Mouse (Mus musculus) heart, embryonic 13.5 days (tissue): Measurements from ENCODE around the gene Aar2. TPM values are rescaled to one million over a fixed set of nuclear protein-coding genes. Genes with fewer than 3 reads are reported as not detected.

ENCODE experiments used
- ATAC-seq: fragments of 200-750 bp; cut with Nextera tagmentation; 2 replicates; pipeline ENCODE4 v1.8.0; 2017; ENCODE audit warnings: moderate TSS enrichment; ENCODE audit not compliant: insufficient number of reproducible peaks, low FRiP score, low TSS enrichment; ENCODE audit errors: extremely low read depth
- H3K27ac ChIP-seq: fragments of 300-500 bp; sonication (generic); replicated peaks from 2 replicates; pipeline ENCODE4 v1.5.1; 2015; ENCODE audit warnings: moderate library complexity, mild to moderate bottlenecking, inconsistent platforms
- H3K27me3 ChIP-seq: fragments of 300-500 bp; sonication (generic); replicated peaks from 2 replicates; pipeline ENCODE4 v1.6.1; 2015; ENCODE audit warnings: mild to moderate bottlenecking, inconsistent platforms
- H3K36me3 ChIP-seq: fragments of 300-500 bp; sonication (generic); 2 replicates; pipeline ENCODE4 v1.6.1; 2015; ENCODE audit warnings: mild to moderate bottlenecking, inconsistent platforms
- H3K4me1 ChIP-seq: fragments of 300-500 bp; sonication (generic); 2 replicates; pipeline ENCODE4 v1.6.1; 2015; ENCODE audit warnings: inconsistent platforms
- H3K4me2 ChIP-seq: fragments of 300-500 bp; sonication (generic); 2 replicates; pipeline ENCODE4 v1.6.1; 2015; ENCODE audit warnings: inconsistent platforms, mild to moderate bottlenecking, moderate library complexity
- H3K4me3 ChIP-seq: fragments of 300-500 bp; sonication (generic); 2 replicates; pipeline ENCODE4 v1.5.1; 2015; ENCODE audit warnings: moderate library complexity, mild to moderate bottlenecking, inconsistent platforms
- H3K9ac ChIP-seq: fragments of 300-500 bp; sonication (generic); 2 replicates; pipeline ENCODE4 v1.6.1; 2015; ENCODE audit warnings: inconsistent platforms, mild to moderate bottlenecking, moderate library complexity
- H3K9me3 ChIP-seq: fragments of 300-500 bp; sonication (generic); 2 replicates; pipeline ENCODE4 v1.6.1; 2016; ENCODE audit warnings: inconsistent platforms
- WGBS: fragments of 180-500 bp; shearing (Covaris S2); methylation state at CpG from one replicate; pipeline ENCODE4 v1.1.7; 2015; ENCODE audit warnings: mixed read lengths; 5-methylcytosine and 5-hydroxymethylcytosine counted together
- polyA plus RNA-seq: library from polyadenylated mRNA; unstranded; fragments of >200 nt; fragmentation: Nextera tagmentation; extraction: Ambion mirVana; gene quantifications from 2 replicates; pipeline ENCODE4 v1.2.1, GENCODE M21; 2015

The Aar2 gene
- polyA plus RNA-seq, 1 experiment from 2014 or later: 22.4 TPM

- H3K9ac ChIP-seq: no peak overlapping the region
- WGBS: 37% methylated on average over 3 of the region's 3 CpGs
- ATAC-seq: no peak
Observed at GRCm38 (mm10) chr2:156524078-156524477, 23.3 kb upstream of the Aar2 start.

GRCm38 (mm10) chr2:156529726-156530125 is 17.7 kb upstream of the Aar2 start:
- WGBS: 57% methylated on average over 2 of the region's 2 CpGs
- Histone ChIP-seq H3K4me3 (no peak overlapping the region), H3K9ac (no peak overlapping the region), H3K9me3 (no peaks in the 10 kb centered on the region), H3K4me2 (no peak overlapping the region), H3K4me1 (no peaks in the 10 kb centered on the region), H3K27ac (no peak overlapping the region), H3K36me3 (peaks cover 3% of the 10 kb centered on the region; the same call in 1 of the 2 replicates), H3K27me3 (peaks cover 8% of the 10 kb centered on the region; the same call in 1 of the 2 replicates)
- no peak for ATAC-seq

More at GRCm38 (mm10) chr2:156524078-156524477, 23.3 kb upstream of the Aar2 start:
- peaks cover 8% of the 10 kb centered on the region; the same call in 1 of the 2 replicates for H3K27me3 ChIP-seq
- no peak overlapping the region for H3K27ac ChIP-seq
- no peak overlapping the region for H3K4me2 ChIP-seq
- no peaks in the 10 kb centered on the region for H3K4me1 ChIP-seq
- H3K4me3 ChIP-seq: no peak overlapping the region
- H3K9me3 ChIP-seq: no peaks in the 10 kb centered on the region
- peaks cover 20% of the 10 kb centered on the region for H3K36me3 ChIP-seq

- Histone ChIP-seq H3K4me2 (no peak overlapping the region), H3K36me3 (peaks cover 5% of the 10 kb centered on the region; the same call in 1 of the 2 replicates), H3K4me1 (no peaks in the 10 kb centered on the region), H3K9me3 (no peaks in the 10 kb centered on the region), H3K9ac (no peak overlapping the region), H3K27ac (no peak overlapping the region), H3K4me3 (no peak overlapping the region), H3K27me3 (no peaks in the 10 kb centered on the region; the same call in 1 of the 2 replicates)
- no peak for ATAC-seq
- WGBS: 62% methylated on average over 2 of the region's 2 CpGs
Observed at GRCm38 (mm10) chr2:156533160-156533559, 14.2 kb upstream of the Aar2 start.

- no peak overlapping the region for H3K9ac ChIP-seq
- ATAC-seq: no peak
- no peak overlapping the region for H3K4me3 ChIP-seq
- H3K27me3 ChIP-seq: no peaks in the 10 kb centered on the region
- H3K4me2 ChIP-seq: no peak overlapping the region
- peaks cover 16% of the 10 kb centered on the region for H3K36me3 ChIP-seq
- peaks cover 5% of the 10 kb centered on the region for H3K4me1 ChIP-seq
- no peak overlapping the region for H3K27ac ChIP-seq
- WGBS: 71% methylated on average over 7 of the region's 7 CpGs
- no peaks in the 10 kb centered on the region for H3K9me3 ChIP-seq
Observed at GRCm38 (mm10) chr2:156538817-156539555, 8.4 kb upstream of the Aar2 start.

- H3K27ac ChIP-seq: no peak overlapping the region
- H3K36me3 ChIP-seq: peaks cover 12% of the 10 kb centered on the region
- no peak overlapping the region for H3K4me3 ChIP-seq
- H3K4me2 ChIP-seq: no peak overlapping the region
- peaks cover 5% of the 10 kb centered on the region for H3K4me1 ChIP-seq
- no peak for ATAC-seq
- no peaks in the 10 kb centered on the region for H3K27me3 ChIP-seq
- H3K9ac ChIP-seq: no peak overlapping the region
- H3K9me3 ChIP-seq: no peaks in the 10 kb centered on the region
- whole genome bisulfite sequencing: 78% methylated on average over 7 of the region's 7 CpGs
Observed at GRCm38 (mm10) chr2:156540991-156541390, 6.4 kb upstream of the Aar2 start.

GRCm38 (mm10) chr2:156542410-156542809 is 5.0 kb upstream of the Aar2 start:
- no peak overlapping the region for H3K9ac ChIP-seq
- H3K9me3 ChIP-seq: no peaks in the 10 kb centered on the region
- H3K4me2 ChIP-seq: no peak overlapping the region
- peaks cover 12% of the 10 kb centered on the region for H3K36me3 ChIP-seq
- no peaks in the 10 kb centered on the region for H3K27me3 ChIP-seq
- H3K4me1 ChIP-seq: peaks cover 9% of the 10 kb centered on the region
- no peak overlapping the region for H3K27ac ChIP-seq
- no peak for ATAC-seq
- WGBS: 75% methylated on average over 8 of the region's 8 CpGs
- no peak overlapping the region for H3K4me3 ChIP-seq

- Histone ChIP-seq H3K9me3 (no peaks in the 10 kb centered on the region), H3K36me3 (peaks cover 9% of the 10 kb centered on the region), H3K27ac (no peak overlapping the region), H3K27me3 (no peaks in the 10 kb centered on the region), H3K4me1 (peaks cover 18% of the 10 kb centered on the region), H3K4me2 (no peak overlapping the region), H3K4me3 (no peak overlapping the region), H3K9ac (no peak overlapping the region)
- ATAC-seq: no peak
- 65% methylated on average over 3 of the region's 3 CpGs for WGBS
Observed at GRCm38 (mm10) chr2:156543804-156544203, 3.6 kb upstream of the Aar2 start.

GRCm38 (mm10) chr2:156552421-156552820 is 5.0 kb downstream of the Aar2 start:
- no peak overlapping the region for H3K27ac ChIP-seq
- no peak overlapping the region for H3K4me2 ChIP-seq
- WGBS: 83% methylated on average over 4 of the region's 4 CpGs
- H3K36me3 ChIP-seq: peaks cover 68% of the 10 kb centered on the region
- H3K4me1 ChIP-seq: peaks cover 8% of the 10 kb centered on the region
- H3K27me3 ChIP-seq: no peaks in the 10 kb centered on the region
- no peak overlapping the region for H3K9ac ChIP-seq
- H3K9me3 ChIP-seq: no peaks in the 10 kb centered on the region
- ATAC-seq: no peak
- no peak overlapping the region for H3K4me3 ChIP-seq

- H3K4me2 ChIP-seq: no peak overlapping the region
- no peak overlapping the region for H3K4me3 ChIP-seq
- no peak for ATAC-seq
- WGBS: 19% methylated on average over 2 of the region's 2 CpGs
- peaks cover 70% of the 10 kb centered on the region for H3K36me3 ChIP-seq
- H3K9me3 ChIP-seq: no peaks in the 10 kb centered on the region
- no peaks in the 10 kb centered on the region for H3K27me3 ChIP-seq
- H3K9ac ChIP-seq: no peak overlapping the region
- H3K4me1 ChIP-seq: no peaks in the 10 kb centered on the region
- H3K27ac ChIP-seq: no peak overlapping the region
Observed at GRCm38 (mm10) chr2:156561808-156562207, 14.4 kb downstream of the Aar2 start.

- H3K27me3 ChIP-seq: no peaks in the 10 kb centered on the region
- WGBS: 75% methylated on average over 5 of the region's 5 CpGs
- no peaks in the 10 kb centered on the region for H3K9me3 ChIP-seq
- H3K4me3 ChIP-seq: no peak overlapping the region
- H3K4me2 ChIP-seq: no peak overlapping the region
- H3K4me1 ChIP-seq: no peaks in the 10 kb centered on the region
- no peak overlapping the region for H3K27ac ChIP-seq
- no peak overlapping the region for H3K9ac ChIP-seq
- peaks cover 70% of the 10 kb centered on the region for H3K36me3 ChIP-seq
- no peak for ATAC-seq
Observed at GRCm38 (mm10) chr2:156563557-156563956, 16.2 kb downstream of the Aar2 start.

- ATAC-seq: no peak
- Histone ChIP-seq H3K27ac (no peak overlapping the region), H3K4me2 (no peak overlapping the region), H3K4me3 (no peak overlapping the region), H3K36me3 (peaks cover 52% of the 10 kb centered on the region), H3K9me3 (no peaks in the 10 kb centered on the region), H3K27me3 (no peaks in the 10 kb centered on the region), H3K9ac (no peak overlapping the region), H3K4me1 (no peaks in the 10 kb centered on the region)
- WGBS: 90% methylated on average over 2 of the region's 2 CpGs
Observed at GRCm38 (mm10) chr2:156566512-156566911, 19.1 kb downstream of the Aar2 start.

- H3K4me3 ChIP-seq: no peak overlapping the region
- no peaks in the 10 kb centered on the region for H3K27me3 ChIP-seq
- no peaks in the 10 kb centered on the region for H3K4me1 ChIP-seq
- no peaks in the 10 kb centered on the region for H3K9me3 ChIP-seq
- H3K4me2 ChIP-seq: no peak overlapping the region
- ATAC-seq: no peak
- WGBS: 88% methylated on average over 7 of the region's 7 CpGs
- peaks cover 39% of the 10 kb centered on the region for H3K36me3 ChIP-seq
- no peak overlapping the region for H3K27ac ChIP-seq
- no peak overlapping the region for H3K9ac ChIP-seq
Observed at GRCm38 (mm10) chr2:156568647-156569046, 21.3 kb downstream of the Aar2 start.
